Comparison of ENCODE assay signal across 9 mouse cellular contexts in the genomic region with DNA sequence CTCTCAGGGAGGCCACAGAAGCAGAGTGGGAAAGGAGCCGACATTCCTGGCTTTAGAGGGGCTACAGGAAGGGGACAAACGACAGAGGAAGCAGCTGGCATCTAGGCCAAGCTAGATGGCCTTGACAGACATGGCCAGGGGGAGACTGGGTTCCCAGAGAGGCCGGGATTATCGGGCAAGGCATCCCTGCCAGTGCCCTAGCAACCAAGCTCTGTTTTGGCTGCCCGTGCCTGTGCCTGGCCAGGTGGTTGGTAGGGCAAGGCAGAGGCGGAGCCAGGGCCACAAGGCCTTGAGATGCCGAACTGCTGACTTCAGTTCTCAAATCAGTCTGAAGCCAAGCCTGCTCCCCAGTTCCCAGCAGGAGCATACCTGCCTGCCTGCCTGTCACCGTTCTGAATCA.
DNase-seq lines count a peak whose midpoint lies in the region; ATAC-seq lines count a peak whose summit lies in the region.
"Had no signal": no experiment of that assay in that cellular context is flagged by ENCODE, and none has a peak within 500 bp of the region (broad histone marks: within the 10 kb centered on the region; RNA-seq: fewer than 3 reads in every experiment).

No protein-coding gene starts in this region.

- ATAC-seq in limb, embryonic 13.5 days (ENCODE audit: low FRiP score, low read depth): no peak

- peak overlapping the region; percentile 55; the same call in 1 of the 2 replicates for H3K27ac ChIP-seq in limb, embryonic 13.5 days

- WGBS in limb, embryonic 13.5 days: 34% methylated on average over 8 of the region's 8 CpGs

- no peaks in the 10 kb centered on the region for H3K9me3 ChIP-seq in limb, embryonic 13.5 days

- no peak overlapping the region for H3K4me3 ChIP-seq in limb, embryonic 13.5 days

- no peaks in the 10 kb centered on the region for H3K36me3 ChIP-seq in limb, embryonic 13.5 days

- peak; percentile 77 for DNase-seq in gastrocnemius, adult 18-20 months (ENCODE audit: low spot score)
- DNase-seq in gastrocnemius, postnatal 4 days (ENCODE audit: low spot score in 2 of 2): no peak
- DNase-seq in MN1 (ENCODE audit: low spot score): peak; percentile 72
- peak; percentile 54 to 57 for DNase-seq in cerebellum, postnatal 14 days
- no peak for DNase-seq in frontal cortex, postnatal 25 days (ENCODE audit: low spot score in 2 of 2)
- no peak for DNase-seq in frontal cortex, postnatal 14 days (ENCODE audit: low spot score in 2 of 2)
- no peak for DNase-seq in urinary bladder, adult 2 months (ENCODE audit: low spot score)
- DNase-seq: right cerebral cortex, postnatal 4 days had no signal

- H3K4me1 ChIP-seq in limb, embryonic 13.5 days: peaks cover 54% of the 10 kb centered on the region

- no peak overlapping the region for H3K4me2 ChIP-seq in limb, embryonic 13.5 days (replicated peaks)

- peaks cover 5% of the 10 kb centered on the region; the same call in 1 of the 2 replicates for H3K27me3 ChIP-seq in limb, embryonic 13.5 days

- H3K9ac ChIP-seq in limb, embryonic 13.5 days: no peak overlapping the region; the same call in 1 of the 2 replicates

Comparison
In these comparisons a context has a peak if more than half of its experiments do, and no peak if none do; other contexts are left out.
1. DNase-seq: peak in gastrocnemius, adult 18-20 months (single experiment), MN1 (single experiment) and cerebellum, postnatal 14 days (2 of 2); none in gastrocnemius, postnatal 4 days (0 of 2), frontal cortex, postnatal 25 days (0 of 2), frontal cortex, postnatal 14 days (0 of 2) and urinary bladder, adult 2 months (single experiment).